Mouse (Mus musculus) liver, embryonic 13.5 days (tissue): ENCODE measurements around the gene Trit1. TPM values are rescaled to one million over a fixed set of nuclear protein-coding genes. Genes with fewer than 3 reads are reported as not detected.
"Not testable (repeated sequence)": the region's sequence is repeated elsewhere in the genome, so short reads cannot be mapped to it uniquely, and the experiment has no call there.

Source experiments
- ATAC-seq: fragments of 200-750 bp; cut with Nextera tagmentation; 2 replicates; pipeline ENCODE4 v1.8.0; 2017; ENCODE audit warnings: low read depth, mild to moderate bottlenecking, moderate number of reproducible peaks, moderate library complexity
- DNase-seq: peaks from one replicate; pipeline ENCODE4 v3.0.0; 2022
- H3K27ac ChIP-seq: fragments of 300-500 bp; sonication (generic); 2 replicates; pipeline ENCODE4 v1.5.1; 2015; ENCODE audit warnings: moderate library complexity, mild to moderate bottlenecking, inconsistent platforms
- H3K27me3 ChIP-seq: fragments of 300-500 bp; sonication (generic); 2 replicates; pipeline ENCODE4 v1.6.1; 2015; ENCODE audit warnings: mild to moderate bottlenecking, inconsistent platforms
- H3K36me3 ChIP-seq: fragments of 300-500 bp; sonication (generic); 2 replicates; pipeline ENCODE4 v1.6.1; 2015; ENCODE audit warnings: mild to moderate bottlenecking, inconsistent platforms
- H3K4me1 ChIP-seq: fragments of 300-500 bp; sonication (generic); replicated peaks from 2 replicates; pipeline ENCODE4 v1.6.1; 2015; ENCODE audit warnings: inconsistent platforms
- H3K4me2 ChIP-seq: fragments of 300-500 bp; sonication (generic); 2 replicates; pipeline ENCODE4 v1.6.1; 2015; ENCODE audit warnings: inconsistent platforms, mild to moderate bottlenecking, moderate library complexity
- H3K4me3 ChIP-seq: fragments of 300-500 bp; sonication (generic); replicated peaks from 2 replicates; pipeline ENCODE4 v1.5.1; 2015; ENCODE audit warnings: mild to moderate bottlenecking, inconsistent platforms
- H3K9ac ChIP-seq: fragments of 300-500 bp; sonication (generic); 2 replicates; pipeline ENCODE4 v1.6.1; 2015; ENCODE audit warnings: mild to moderate bottlenecking, inconsistent platforms
- H3K9me3 ChIP-seq: fragments of 300-500 bp; sonication (generic); replicated peaks from 2 replicates; pipeline ENCODE4 v1.6.1; 2016; ENCODE audit warnings: inconsistent platforms
- WGBS: fragments of 180-500 bp; shearing (Covaris S2); methylation state at CpG from one replicate; pipeline ENCODE4 v1.1.7; 2015; ENCODE audit not compliant: insufficient replicate concordance; 5-methylcytosine and 5-hydroxymethylcytosine counted together
- polyA plus RNA-seq: library from polyadenylated mRNA; unstranded; fragments of >200 nt; fragmentation: Nextera tagmentation; extraction: Ambion mirVana; gene quantifications from 2 replicates; pipeline ENCODE4 v1.2.1, GENCODE M21; 2015

Trit1 gene
- polyA plus RNA-seq, 1 experiment from 2014 or later: 7.2 TPM

DNA sequence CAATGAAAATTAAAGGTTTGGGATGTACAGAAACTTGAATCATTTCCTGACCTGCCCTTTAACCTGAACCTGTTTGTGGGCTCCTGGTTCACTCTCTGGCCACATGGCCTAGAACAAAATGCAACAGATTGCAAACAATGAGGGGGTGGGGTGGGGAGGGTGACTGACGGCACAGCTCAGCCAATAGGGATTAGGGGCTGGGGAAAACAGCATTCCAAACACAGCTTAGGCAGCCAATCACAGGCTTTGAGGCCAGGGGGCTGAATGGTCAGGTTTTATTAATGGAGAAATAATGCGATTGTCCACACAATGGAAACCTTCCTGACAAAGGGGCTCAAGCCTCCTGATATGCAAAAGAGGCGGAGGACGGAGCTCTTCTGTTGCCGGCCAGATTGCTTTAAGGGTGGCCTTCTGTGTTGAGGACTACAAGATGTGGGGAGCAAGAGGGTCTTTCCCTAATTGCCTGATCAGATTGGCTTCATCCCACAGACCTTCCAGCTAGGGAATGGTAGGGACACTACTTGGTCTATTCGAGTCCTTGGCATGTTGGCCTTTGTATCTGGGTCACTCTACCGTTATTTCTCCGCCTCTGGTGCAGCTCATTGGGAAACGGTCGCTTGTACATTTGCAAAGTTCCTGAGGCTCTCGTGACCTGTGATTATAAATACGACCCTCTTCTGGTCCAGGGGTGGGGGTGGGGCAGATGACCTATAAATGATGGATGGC is 17.7 kb upstream of the Trit1 start:
- no peak overlapping the region for H3K9ac ChIP-seq
- 21% methylated on average over 12 of the region's 12 CpGs for whole genome bisulfite sequencing
- H3K27ac ChIP-seq: no peak overlapping the region
- DNase-seq (no peak), ATAC-seq (peak; percentile 49; the same call in 1 of the 2 replicates)
- H3K4me3 ChIP-seq: no peak overlapping the region
- H3K27me3 ChIP-seq: peaks cover 79% of the 10 kb centered on the region
- H3K9me3 ChIP-seq: no peaks in the 10 kb centered on the region
- peaks cover 16% of the 10 kb centered on the region for H3K4me1 ChIP-seq
- no peaks in the 10 kb centered on the region for H3K36me3 ChIP-seq
- H3K4me2 ChIP-seq: 0 out of 2 replicates have a peak overlapping the region, but pooled peaks have one; percentile 18

DNA sequence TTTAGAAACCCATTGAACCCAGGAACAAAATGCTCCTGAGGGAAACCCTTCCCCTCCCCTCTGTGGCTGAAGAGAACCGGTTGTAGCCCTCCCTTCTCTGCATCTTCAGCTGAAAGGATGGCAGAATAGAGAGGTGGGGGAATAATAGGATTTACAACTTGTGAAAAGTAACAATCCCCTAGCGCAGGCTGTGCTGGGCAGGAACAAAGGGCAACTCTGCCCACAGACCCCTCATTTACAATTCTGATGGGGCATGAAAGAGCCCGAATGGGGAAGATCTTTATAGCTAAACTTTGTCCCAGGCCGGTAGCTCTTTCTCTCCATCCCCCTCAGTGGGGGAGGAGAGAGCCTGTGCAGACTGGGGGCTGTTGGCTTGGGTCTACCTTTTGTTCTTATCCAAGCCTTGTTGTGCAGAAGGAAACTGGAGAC is 17.1 kb upstream of the Trit1 start:
- no peak overlapping the region for H3K9ac ChIP-seq
- DNase-seq: no peak
- 0 out of 2 replicates have a peak overlapping the region, but pooled peaks have one; percentile 18 for H3K4me2 ChIP-seq
- ATAC-seq: no peak
- peaks cover 16% of the 10 kb centered on the region for H3K4me1 ChIP-seq
- no peaks in the 10 kb centered on the region for H3K9me3 ChIP-seq
- H3K36me3 ChIP-seq: no peaks in the 10 kb centered on the region
- H3K27me3 ChIP-seq: peaks cover 78% of the 10 kb centered on the region
- WGBS: 24% methylated on average over 4 of the region's 4 CpGs
- H3K4me3 ChIP-seq: no peak overlapping the region
- H3K27ac ChIP-seq: no peak overlapping the region

DNA sequence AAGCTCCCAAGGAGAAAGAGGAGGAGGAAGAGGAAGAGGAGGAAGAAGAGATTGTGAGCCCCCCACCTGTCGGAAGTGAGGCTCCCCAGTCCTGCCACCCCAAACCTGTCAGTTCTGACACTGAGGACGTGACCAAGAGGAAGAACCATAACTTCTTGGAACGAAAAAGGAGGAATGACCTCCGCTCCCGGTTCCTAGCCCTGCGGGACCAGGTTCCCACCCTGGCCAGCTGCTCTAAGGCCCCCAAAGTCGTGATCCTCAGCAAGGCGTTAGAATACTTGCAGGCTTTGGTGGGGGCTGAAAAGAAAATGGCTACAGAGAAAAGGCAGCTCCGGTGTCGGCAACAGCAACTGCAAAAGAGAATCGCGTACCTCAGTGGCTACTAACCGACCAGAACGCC is 16.3 kb upstream of the Trit1 start:
- 61% methylated on average over 14 of the region's 14 CpGs for WGBS
- H3K27me3 ChIP-seq: peaks cover 69% of the 10 kb centered on the region
- no peak for DNase-seq
- H3K4me3 ChIP-seq: no peak overlapping the region
- no peak for ATAC-seq
- peaks cover 23% of the 10 kb centered on the region for H3K4me1 ChIP-seq
- H3K9ac ChIP-seq: no peak overlapping the region
- no peak overlapping the region for H3K27ac ChIP-seq
- no peaks in the 10 kb centered on the region for H3K9me3 ChIP-seq
- H3K36me3 ChIP-seq: no peaks in the 10 kb centered on the region
- no peak overlapping the region for H3K4me2 ChIP-seq

DNA sequence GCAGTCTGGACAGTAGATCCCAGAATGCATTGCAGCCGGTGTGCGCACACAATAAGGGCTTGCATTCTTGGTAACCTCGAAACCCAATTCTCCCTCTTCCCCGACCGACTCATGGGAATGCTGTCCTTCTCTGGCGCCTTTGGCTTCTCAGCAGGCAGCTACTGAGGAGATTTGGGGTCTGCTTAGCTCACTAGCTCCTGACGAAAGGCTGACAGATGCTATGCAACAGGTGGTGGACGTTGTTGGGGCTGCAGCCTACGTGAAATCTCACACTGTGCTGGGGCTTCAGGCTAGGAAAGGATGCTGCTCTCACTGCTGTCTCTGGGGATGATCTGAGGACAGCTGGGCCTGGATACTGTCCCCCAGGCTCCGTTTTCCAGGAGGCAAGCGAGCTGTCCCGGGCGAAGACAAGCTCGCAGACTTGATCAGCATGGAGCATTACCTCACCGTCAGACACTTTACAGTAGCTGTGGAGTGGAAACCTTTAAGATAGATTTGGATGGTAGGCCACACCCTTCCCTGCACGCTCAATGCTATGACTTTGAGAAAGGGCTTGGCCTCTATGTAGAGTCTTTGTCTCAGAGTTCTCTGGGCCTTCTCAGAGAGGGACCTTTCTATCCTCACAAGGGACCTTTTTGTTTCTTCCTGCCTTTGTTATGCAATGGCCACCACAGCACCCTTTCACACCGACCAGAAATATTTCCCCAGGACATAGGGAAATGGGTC is 15.6 kb upstream of the Trit1 start:
- H3K27ac ChIP-seq: no peak overlapping the region
- WGBS: 65% methylated on average over 17 of the region's 17 CpGs
- peaks cover 63% of the 10 kb centered on the region for H3K27me3 ChIP-seq
- H3K4me1 ChIP-seq: peaks cover 24% of the 10 kb centered on the region
- no peak for ATAC-seq
- H3K36me3 ChIP-seq: no peaks in the 10 kb centered on the region
- H3K4me3 ChIP-seq: no peak overlapping the region
- no peak for DNase-seq
- no peak overlapping the region for H3K4me2 ChIP-seq
- no peaks in the 10 kb centered on the region for H3K9me3 ChIP-seq
- no peak overlapping the region for H3K9ac ChIP-seq

DNA sequence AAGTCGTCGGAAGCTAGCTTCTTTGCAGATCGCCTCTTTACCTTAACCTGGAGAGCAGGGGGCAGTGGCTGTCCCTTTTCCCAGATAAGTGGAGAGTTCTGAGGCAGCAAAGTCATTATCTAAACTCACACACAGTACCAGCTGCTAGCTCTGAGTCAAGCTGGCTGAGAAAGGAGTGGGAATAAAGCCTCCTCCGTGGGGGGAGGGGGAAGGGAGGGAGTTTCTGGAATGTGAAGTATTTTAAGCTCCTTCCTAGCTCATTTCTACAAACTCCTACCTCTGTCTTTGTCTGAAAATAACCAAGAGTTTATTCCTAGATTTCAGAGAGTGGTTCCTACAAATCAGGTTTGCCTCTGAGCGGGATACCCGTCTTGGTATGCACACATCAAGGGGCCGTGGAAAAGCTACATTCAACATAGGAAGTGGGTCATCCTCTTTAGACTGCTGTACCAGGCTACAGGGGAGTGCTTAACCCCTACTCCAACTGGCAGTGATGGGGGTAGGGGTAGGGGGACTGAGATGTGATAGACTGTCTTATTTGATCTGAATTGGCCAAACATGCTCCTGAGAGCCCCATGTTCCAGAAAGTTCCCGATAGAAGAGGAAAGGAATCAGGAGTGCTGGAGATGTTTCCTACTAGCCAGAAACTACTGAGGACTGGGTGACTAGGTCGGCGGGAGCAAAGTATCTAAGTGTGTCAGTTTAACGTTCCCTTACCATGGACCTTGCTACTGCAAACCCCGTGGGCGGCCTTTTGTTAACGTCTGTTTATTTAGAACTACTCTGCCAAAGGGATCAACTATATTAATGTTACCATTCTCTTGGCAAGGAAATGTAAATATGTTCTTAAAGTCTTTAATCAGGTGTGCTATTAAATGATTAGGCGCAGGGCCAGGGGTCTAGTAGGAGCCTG is 11.1 kb upstream of the Trit1 start:
- H3K36me3 ChIP-seq: no peaks in the 10 kb centered on the region
- no peak overlapping the region for H3K27ac ChIP-seq
- peaks cover 14% of the 10 kb centered on the region for H3K4me1 ChIP-seq
- DNase-seq (no peak), ATAC-seq (no peak)
- peaks cover 18% of the 10 kb centered on the region for H3K27me3 ChIP-seq
- no peak overlapping the region for H3K4me3 ChIP-seq
- H3K9ac ChIP-seq: no peak overlapping the region
- H3K9me3 ChIP-seq: no peaks in the 10 kb centered on the region
- WGBS: 36% methylated on average over 15 of the region's 15 CpGs
- H3K4me2 ChIP-seq: no peak overlapping the region

DNA sequence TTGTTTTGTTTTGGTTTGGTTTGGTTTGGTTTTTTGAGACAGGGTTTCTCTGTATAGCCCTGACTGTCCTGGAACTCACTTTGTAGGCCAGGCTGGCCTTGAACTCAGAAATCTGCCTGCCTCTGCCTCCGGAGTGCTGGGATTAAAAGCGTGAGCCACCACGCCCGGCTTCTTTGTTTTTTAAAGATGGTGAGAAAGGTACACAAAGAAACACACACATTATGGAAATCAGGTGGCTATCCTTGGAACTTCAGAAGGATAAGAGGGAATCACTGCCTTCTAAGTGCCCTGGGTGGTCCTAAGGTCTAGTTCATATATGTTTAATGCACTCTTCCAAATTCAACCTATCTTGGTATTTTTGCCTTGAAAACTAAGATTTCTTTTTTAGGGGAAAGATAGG is 3.9 kb upstream of the Trit1 start:
- H3K36me3 ChIP-seq, H3K4me2 ChIP-seq, H3K27ac ChIP-seq, ATAC-seq, H3K4me3 ChIP-seq, DNase-seq, H3K9ac ChIP-seq, H3K9me3 ChIP-seq, H3K27me3 ChIP-seq: not testable (repeated sequence)
- H3K4me1 ChIP-seq: peaks cover 11% of the 10 kb centered on the region
- WGBS: 78% methylated on average over 4 of the region's 4 CpGs

DNA sequence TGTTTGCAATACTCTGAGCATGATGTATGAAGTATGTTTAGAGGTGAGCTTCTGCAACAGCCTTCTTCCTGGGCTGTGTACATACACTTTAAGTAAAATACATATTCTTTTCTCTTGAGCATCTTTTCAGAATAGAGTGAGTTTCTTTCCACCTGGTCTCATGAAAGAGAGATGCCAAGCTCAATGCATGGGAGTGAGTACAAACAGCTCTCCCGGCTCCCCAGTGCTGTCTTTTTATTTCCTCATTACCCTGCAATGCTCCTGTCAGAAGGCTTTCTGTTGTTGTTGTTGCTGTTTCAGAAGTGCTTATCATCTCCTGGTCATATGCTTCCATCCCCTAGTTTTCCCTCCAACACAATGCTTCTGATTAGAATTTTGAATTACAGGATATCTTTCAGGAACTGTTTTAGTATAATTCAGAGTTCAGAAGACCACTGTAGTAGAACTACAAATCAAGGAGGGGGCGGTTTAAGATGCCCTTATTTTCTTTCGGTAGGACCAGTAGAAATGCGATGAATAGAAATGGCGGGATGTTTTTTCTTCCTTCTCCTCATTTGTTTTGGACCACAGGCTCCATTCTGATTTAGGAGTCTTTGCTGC is 3.0 kb upstream of the Trit1 start:
- no peaks in the 10 kb centered on the region; the same call in 1 of the 2 replicates for H3K27me3 ChIP-seq
- ATAC-seq: no peak

DNA sequence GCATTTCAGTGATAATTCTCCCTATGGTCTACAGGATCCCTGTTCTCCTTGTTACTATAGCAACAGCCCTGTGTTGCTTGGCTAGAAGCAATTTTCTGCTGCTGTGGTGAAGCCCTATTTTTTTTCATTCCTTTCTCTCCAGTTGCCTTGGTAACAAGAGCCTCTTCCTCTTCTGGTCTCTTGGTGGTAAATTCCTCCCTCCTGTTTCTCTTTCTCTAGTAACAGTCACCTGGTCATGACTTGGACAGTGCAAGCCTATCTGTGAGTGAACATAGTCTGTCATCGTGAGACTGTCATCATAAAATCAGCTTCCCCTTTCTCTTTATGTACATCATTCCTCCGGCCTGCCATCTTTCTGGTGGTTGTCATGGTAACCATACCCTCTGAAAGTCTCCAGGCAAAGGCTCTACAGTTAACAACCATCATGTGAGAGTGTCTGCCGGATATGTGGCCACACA is 2.4 kb upstream of the Trit1 start:
- H3K27me3 ChIP-seq: no peaks in the 10 kb centered on the region; the same call in 1 of the 2 replicates
- H3K4me2 ChIP-seq: no peak overlapping the region
- no peak overlapping the region for H3K4me3 ChIP-seq
- 0 out of 2 replicates have a peak, but pooled peaks cover 2% of the 10 kb centered on the region for H3K36me3 ChIP-seq
- H3K27ac ChIP-seq: no peak overlapping the region
- peaks cover 26% of the 10 kb centered on the region for H3K4me1 ChIP-seq
- ATAC-seq (no peak), DNase-seq (no peak)
- no peak overlapping the region for H3K9ac ChIP-seq
- no peaks in the 10 kb centered on the region for H3K9me3 ChIP-seq
- WGBS: 40% methylated on average over 3 of the region's 3 CpGs

More for the DNA sequence above, 3.0 kb upstream of the Trit1 start:
- Histone ChIP-seq H3K9me3 (no peaks in the 10 kb centered on the region), H3K4me1 (peaks cover 21% of the 10 kb centered on the region), H3K27ac (no peak overlapping the region), H3K4me2 (no peak overlapping the region), H3K4me3 (no peak overlapping the region), H3K9ac (no peak overlapping the region), H3K36me3 (no peaks in the 10 kb centered on the region)
- 59% methylated on average over 5 of the region's 5 CpGs for WGBS
- no peak for DNase-seq

DNA sequence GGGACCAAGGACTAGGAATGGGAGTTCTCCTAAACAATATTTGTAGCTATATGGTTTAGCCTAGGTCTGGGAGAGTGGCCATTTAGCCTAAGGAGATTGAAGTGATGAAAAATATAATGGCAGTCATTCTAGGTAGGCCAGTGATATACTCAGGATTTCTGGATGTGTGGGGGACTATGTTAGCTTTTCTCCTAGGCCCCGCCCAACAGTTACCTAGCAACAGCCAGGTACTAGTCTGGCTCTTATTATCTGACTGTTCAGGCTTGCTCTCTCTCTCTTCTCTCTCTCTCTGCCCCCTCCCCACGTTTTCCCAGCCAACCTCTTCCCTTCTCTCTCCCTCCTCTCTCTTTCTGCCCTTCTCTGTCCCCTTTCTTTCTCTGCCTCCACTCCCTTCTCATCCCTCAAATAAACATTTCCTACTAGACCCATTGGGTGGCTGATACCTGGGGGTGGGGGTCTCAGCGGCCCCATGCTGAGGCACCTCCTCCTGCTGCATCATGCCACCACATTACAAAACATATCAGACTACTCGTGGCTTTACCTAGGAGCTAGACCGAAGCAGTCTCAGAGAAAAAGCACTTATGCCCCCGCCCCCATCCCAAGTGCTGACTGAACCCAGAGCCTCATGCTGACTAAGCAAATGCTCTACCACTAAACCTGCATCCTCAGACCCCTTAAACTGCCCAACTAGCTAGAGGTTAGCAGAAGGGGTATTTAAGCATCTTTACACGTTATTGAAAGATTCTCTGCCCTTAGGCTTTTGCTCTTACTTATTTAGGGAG is 1.7 kb upstream of the Trit1 start:
- DNase-seq: no peak
- H3K4me3 ChIP-seq: no peak overlapping the region
- H3K4me1 ChIP-seq: peaks cover 29% of the 10 kb centered on the region
- no peak overlapping the region for H3K27ac ChIP-seq
- no peak overlapping the region for H3K9ac ChIP-seq
- H3K36me3 ChIP-seq: peaks cover 6% of the 10 kb centered on the region; the same call in 1 of the 2 replicates
- no peaks in the 10 kb centered on the region; the same call in 1 of the 2 replicates for H3K27me3 ChIP-seq
- H3K9me3 ChIP-seq: no peaks in the 10 kb centered on the region
- 29% methylated on average over 7 of the region's 7 CpGs for WGBS
- no peak overlapping the region for H3K4me2 ChIP-seq
- no peak for ATAC-seq

DNA sequence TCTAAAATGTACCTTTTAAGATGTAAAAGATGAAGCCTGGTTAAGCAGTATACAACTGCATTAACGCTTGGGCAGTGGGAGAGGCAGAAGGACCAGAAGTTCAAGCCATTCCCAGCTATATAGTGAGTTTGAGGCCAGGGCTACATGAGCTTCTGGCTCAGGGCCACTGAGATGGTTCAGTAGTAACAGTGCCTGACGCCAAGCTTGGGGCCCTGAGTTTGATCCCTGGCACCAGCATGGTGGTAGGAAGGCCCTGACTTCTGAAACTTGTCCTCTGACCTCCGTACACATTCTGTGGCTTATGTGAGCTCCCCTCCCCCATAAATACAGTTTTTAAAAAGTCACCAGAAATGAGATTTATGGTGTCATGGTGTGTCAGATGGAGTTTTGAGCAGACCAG is 5.2 kb downstream of the Trit1 start:
- Histone ChIP-seq H3K27me3 (no peaks in the 10 kb centered on the region), H3K9ac (no peak overlapping the region), H3K27ac (no peak overlapping the region), H3K4me2 (no peak overlapping the region), H3K4me1 (peaks cover 42% of the 10 kb centered on the region), H3K9me3 (no peaks in the 10 kb centered on the region), H3K36me3 (peaks cover 37% of the 10 kb centered on the region), H3K4me3 (no peak overlapping the region)
- no peak for ATAC-seq
- 80% methylated on average over 3 of the region's 3 CpGs for WGBS
- DNase-seq: no peak
